Mouse (Mus musculus) thymus, adult 2 months (tissue): ENCODE results near the gene Vamp2.

Experiments used
- CTCF ChIP-seq: fragments of 200-500 bp; IDR thresholded peaks from 2 replicates; pipeline ENCODE4 v1.5.1; 2012; ENCODE audit warnings: mild to moderate bottlenecking, control low read depth, low read length, moderate library complexity, borderline replicate concordance; ENCODE audit not compliant: control insufficient read depth, poor library complexity, insufficient read depth; ENCODE audit errors: extremely low read depth
- POLR2A ChIP-seq: fragments of 200-500 bp; IDR thresholded peaks from 2 replicates; pipeline ENCODE4 v1.6.1; 2012; ENCODE audit warnings: mild to moderate bottlenecking, low read length, control low read depth, moderate library complexity; ENCODE audit not compliant: control insufficient read depth, poor library complexity, insufficient read depth; ENCODE audit errors: extremely low read depth

DNA sequence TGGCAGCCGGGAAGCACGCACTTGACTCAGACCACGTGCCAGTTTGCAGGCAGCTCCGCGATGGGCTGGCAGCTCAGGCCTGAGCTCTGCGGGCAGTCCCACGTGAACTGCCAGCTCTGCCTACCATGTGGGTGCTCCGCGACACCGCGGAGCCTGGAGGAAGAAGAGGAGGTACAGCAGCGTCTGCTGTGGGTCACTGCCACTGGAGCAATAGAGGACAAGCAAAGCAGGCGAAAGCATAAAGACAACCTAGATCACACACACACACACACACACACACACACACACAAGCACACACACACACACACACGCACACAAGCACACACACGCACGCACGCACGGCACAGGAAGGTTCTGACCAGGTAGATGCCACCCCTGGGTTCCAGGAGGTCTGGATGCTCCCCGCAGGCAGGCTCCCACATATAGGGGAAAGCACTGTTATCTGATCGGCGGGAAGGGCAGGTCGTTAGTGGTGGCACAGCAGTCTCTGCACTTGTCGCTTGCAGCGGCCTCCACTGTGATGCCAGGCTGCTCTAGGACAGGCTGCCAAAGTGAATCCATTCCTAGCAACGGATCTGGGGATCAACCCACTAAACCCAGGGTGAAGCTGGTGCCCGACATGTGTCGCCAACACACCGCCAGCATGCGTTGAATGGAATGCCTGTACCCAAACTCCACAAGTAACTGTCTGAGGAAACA is 22.0 kb upstream of the Vamp2 start:
- no peak for TF ChIP-seq CTCF
- no peak for TF ChIP-seq POLR2A
